Mouse (Mus musculus): Measurements from ENCODE around the gene Ino80. TPM values are rescaled to one million over a fixed set of nuclear protein-coding genes. Genes with fewer than 3 reads are reported as not detected.
A peak's percentile ranks its signal among the peaks of the same experiment; 100 is the strongest.

Ino80 gene
- polyA plus RNA-seq, 1 experiment: not detected

DNA sequence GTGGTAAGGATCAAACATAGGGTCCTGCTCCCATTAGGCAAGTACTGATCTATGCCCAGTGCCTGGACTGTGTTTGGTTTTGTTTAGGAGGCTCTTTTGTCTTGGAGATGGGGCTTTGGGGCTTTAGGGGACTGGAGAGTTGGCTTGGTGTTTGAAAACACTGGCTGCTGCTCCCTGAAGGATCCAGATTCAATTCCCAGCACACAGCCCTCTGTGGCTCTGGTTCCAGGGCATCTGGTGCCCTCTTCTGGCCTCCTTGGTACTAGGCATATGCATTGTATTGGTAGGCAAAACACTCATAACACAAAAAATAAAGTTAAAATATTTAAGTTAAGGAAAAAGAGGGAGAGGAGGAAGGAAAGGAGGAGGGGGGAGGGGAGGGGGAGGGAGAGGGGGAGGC lies 29.6 kb upstream of the Ino80 start:
- Histone ChIP-seq H3K27ac (ENCODE audit: insufficient read depth, low read depth, low read length) (no peak overlapping the region), H3K4me3 (ENCODE audit: insufficient read depth, low read depth, low read length) (no peak overlapping the region), H3K4me1 (ENCODE audit: control insufficient read depth, insufficient read depth, low read length) (no peaks in the 10 kb centered on the region)
- TF ChIP-seq POLR2A (IDR thresholded peaks at IDR 0.05; ENCODE audit: insufficient read depth, low read depth, low read length) (no peak), CTCF (IDR thresholded peaks at IDR 0.05; ENCODE audit: insufficient read depth, low read depth, low read length) (no peak)

DNA sequence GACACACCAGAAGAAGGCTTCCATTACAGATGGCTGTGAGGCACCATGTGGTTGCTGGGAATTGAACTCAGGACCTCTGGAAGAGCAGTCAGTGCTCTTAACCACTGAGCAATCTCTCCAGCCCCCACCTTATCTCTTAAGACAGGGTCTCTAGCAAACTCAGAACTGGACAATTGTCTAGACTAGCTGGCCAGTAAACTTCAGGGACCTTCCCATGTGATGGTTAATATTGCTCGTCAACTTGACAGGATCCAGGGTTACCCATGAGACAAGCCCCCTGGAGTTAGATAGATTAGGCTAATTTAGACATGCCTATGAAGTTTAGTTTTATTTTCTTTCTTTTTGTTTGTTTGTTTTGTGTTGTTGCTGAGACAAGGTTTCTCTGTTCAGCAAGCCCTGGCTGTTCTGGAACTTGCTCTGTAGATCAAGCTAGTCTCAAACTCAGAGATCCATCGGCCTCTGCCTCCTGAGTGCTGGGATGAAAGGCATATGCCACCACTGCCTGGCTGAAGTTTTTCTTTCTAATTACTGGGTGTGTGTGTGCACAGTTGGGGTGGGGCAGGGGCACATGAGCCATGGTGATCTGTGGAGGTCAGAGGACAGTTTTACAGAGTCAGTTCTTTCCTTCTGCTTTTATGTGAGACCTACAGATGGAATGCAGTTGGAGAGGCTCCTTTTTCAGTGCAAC lies 23.6 kb upstream of the Ino80 start:
- H3K4me3 ChIP-seq (ENCODE audit: insufficient read depth, low read depth, low read length): no peak overlapping the region
- no peak overlapping the region for H3K27ac ChIP-seq (ENCODE audit: insufficient read depth, low read depth, low read length)
- 75% methylated on average over 2 of the region's 2 CpGs for whole genome bisulfite sequencing
- no peaks in the 10 kb centered on the region for H3K4me1 ChIP-seq (ENCODE audit: control insufficient read depth, insufficient read depth, low read length)
- no peak for TF ChIP-seq POLR2A (IDR thresholded peaks at IDR 0.05; ENCODE audit: insufficient read depth, low read depth, low read length)
- no peak for TF ChIP-seq CTCF (IDR thresholded peaks at IDR 0.05; ENCODE audit: insufficient read depth, low read depth, low read length)

DNA sequence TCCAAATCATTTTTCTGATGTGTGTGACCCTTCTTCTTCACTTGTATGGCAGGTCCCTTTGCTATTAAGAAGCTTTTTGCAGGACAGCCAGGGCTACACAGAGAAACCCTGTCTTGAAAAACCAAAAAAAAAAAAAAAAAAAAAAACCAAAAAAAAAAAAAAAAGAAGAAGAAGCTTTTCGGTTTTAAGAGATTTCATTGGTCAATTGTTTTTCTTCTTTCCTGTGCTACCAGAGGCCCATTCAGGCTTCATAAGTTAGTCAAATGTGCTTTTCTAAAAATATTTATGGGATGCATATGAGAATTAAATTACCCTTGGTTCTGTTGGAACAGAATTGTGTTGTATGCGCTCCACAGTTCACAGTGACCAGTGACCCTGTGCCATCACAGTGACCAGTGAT lies 21.4 kb upstream of the Ino80 start:
- TF ChIP-seq POLR2A (IDR thresholded peaks at IDR 0.05; ENCODE audit: insufficient read depth, low read depth, low read length): no peak
- TF ChIP-seq CTCF (IDR thresholded peaks at IDR 0.05; ENCODE audit: insufficient read depth, low read depth, low read length): no peak
- Histone ChIP-seq H3K4me3 (ENCODE audit: insufficient read depth, low read depth, low read length) (no peak overlapping the region), H3K27ac (ENCODE audit: insufficient read depth, low read depth, low read length) (no peak overlapping the region), H3K4me1 (ENCODE audit: control insufficient read depth, insufficient read depth, low read length) (no peaks in the 10 kb centered on the region)
- WGBS: 92% methylated on average over 2 of the region's 2 CpGs

DNA sequence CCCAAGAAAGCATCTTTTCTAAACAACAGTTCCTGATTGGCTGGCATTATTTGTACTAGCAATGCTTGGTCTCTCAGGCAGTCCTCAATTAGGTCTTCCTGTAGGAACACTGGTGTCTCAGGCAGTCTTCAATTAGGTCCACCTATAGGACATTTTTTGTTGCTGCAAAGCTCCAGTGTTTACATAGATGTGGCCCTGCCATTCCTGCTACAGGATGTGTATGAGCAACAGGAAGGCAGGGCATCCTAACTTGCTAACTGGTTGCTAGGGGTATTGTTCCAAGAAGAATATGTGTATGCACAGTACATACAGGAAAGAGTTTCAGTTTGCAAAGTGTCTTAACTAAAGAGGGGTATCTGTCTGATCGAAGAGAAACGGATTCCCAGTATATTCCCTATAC lies 18.6 kb upstream of the Ino80 start:
- Histone ChIP-seq H3K4me1 (ENCODE audit: control insufficient read depth, insufficient read depth, low read length) (no peaks in the 10 kb centered on the region), H3K4me3 (ENCODE audit: insufficient read depth, low read depth, low read length) (no peak overlapping the region), H3K27ac (ENCODE audit: insufficient read depth, low read depth, low read length) (no peak overlapping the region)
- TF ChIP-seq POLR2A (IDR thresholded peaks at IDR 0.05; ENCODE audit: insufficient read depth, low read depth, low read length) (no peak), CTCF (IDR thresholded peaks at IDR 0.05; ENCODE audit: insufficient read depth, low read depth, low read length) (no peak)
- 98% methylated on average over 2 of the region's 2 CpGs for WGBS

DNA sequence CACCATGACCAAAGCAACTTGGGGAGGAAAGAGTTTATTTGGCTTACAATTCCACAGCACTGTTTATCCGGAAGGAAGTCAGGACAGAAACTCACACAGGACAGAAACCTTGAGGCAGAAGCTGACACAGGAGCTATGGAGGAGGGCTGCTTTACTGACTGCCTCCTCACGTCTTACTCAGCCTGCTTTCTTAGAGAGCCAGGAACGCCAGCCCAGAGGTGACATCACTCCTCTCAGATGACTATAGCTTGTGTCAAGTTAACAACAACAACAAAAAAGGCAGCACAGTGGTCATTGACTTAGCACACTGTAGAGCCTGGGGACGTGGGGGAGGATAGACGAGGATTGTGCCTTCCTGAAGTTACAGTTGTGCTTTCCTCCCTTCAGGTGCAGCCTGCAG lies 14.5 kb upstream of the Ino80 start:
- Histone ChIP-seq H3K27ac (ENCODE audit: insufficient read depth, low read depth, low read length) (no peak overlapping the region), H3K4me1 (ENCODE audit: control insufficient read depth, insufficient read depth, low read length) (no peaks in the 10 kb centered on the region), H3K4me3 (ENCODE audit: insufficient read depth, low read depth, low read length) (no peak overlapping the region)
- 32% methylated on average over 5 of the region's 5 CpGs for WGBS
- TF ChIP-seq CTCF (IDR thresholded peaks at IDR 0.05; ENCODE audit: insufficient read depth, low read depth, low read length): no peak
- TF ChIP-seq POLR2A (IDR thresholded peaks at IDR 0.05; ENCODE audit: insufficient read depth, low read depth, low read length): no peak

DNA sequence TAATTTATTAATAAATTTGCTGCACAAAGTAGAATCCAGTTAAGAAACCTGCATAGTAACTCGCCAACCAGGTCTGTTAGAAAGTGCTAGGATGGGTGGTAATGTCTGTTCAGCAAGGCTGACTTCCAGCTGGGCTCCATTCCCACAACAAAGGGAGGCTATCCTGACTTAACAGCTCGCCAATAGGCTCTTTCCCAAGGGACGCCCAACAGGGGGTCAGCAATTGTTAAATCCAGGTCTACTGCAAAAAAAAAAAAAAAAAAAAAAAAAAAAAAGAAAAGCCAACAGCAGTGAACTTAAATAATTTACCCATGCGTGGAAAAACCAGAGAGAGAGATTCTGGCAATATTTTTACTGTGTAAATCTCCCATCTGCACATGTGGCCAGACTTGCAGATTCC lies 9.0 kb upstream of the Ino80 start:
- no peaks in the 10 kb centered on the region for H3K4me1 ChIP-seq (ENCODE audit: control insufficient read depth, insufficient read depth, low read length)
- no peak for TF ChIP-seq POLR2A (IDR thresholded peaks at IDR 0.05; ENCODE audit: insufficient read depth, low read depth, low read length)
- TF ChIP-seq CTCF (IDR thresholded peaks at IDR 0.05; ENCODE audit: insufficient read depth, low read depth, low read length): no peak
- no peak overlapping the region for H3K27ac ChIP-seq (ENCODE audit: insufficient read depth, low read depth, low read length)
- no peak overlapping the region for H3K4me3 ChIP-seq (ENCODE audit: insufficient read depth, low read depth, low read length)
- WGBS: 19% methylated on average over 4 of the region's 4 CpGs

DNA sequence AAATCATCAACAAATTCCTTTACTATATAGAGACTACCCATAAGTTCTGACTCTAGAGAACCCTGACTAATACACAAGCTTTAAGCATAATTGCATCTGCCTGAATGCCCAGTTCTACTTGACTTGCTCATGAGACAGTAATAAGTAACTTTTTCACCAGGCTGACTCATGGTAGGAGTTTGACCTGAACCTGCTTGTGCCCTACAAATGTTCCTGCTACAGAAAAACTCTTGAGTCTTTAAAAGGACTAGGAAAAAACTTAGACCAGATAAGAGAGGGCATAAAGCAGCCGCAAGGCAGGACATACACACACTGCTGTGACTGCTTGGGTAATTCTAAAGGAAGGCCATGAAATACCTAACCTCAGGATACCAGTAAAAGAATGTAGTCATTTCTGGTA lies 4.8 kb upstream of the Ino80 start:
- H3K27ac ChIP-seq (ENCODE audit: insufficient read depth, low read depth, low read length): no peak overlapping the region
- peaks cover 2% of the 10 kb centered on the region; the same call in 1 of the 2 replicates for H3K4me1 ChIP-seq (ENCODE audit: control insufficient read depth, insufficient read depth, low read length)
- TF ChIP-seq POLR2A (IDR thresholded peaks at IDR 0.05; ENCODE audit: insufficient read depth, low read depth, low read length): no peak
- TF ChIP-seq CTCF (IDR thresholded peaks at IDR 0.05; ENCODE audit: insufficient read depth, low read depth, low read length): no peak
- H3K4me3 ChIP-seq (ENCODE audit: insufficient read depth, low read depth, low read length): no peak overlapping the region
- 80% methylated on average over 1 of the region's 1 CpGs for WGBS

DNA sequence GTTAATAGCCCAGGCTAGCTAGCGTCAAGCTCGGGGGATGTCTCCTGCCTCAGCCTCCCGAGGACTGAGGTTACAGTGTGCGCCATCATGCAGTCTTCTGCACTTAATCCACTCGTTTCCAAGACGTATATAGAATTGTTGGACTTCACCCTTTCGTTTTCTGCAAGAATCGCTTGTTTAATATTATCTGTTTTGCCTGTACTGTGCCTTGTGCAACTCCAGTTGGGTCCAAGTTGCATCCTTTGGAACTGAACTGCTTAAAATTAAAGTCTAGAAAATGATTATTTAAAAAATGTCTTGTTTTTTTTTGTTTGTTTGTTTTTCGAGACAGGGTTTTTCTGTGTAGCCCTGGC lies 886 bp upstream of the Ino80 start:
- TF ChIP-seq CTCF (IDR thresholded peaks at IDR 0.05; ENCODE audit: insufficient read depth, low read depth, low read length): no peak
- peak overlapping the region; percentile 90 for H3K4me3 ChIP-seq (ENCODE audit: insufficient read depth, low read depth, low read length)
- no peak overlapping the region for H3K27ac ChIP-seq (ENCODE audit: insufficient read depth, low read depth, low read length)
- WGBS: 12% methylated on average over 9 of the region's 9 CpGs
- peaks cover 2% of the 10 kb centered on the region; the same call in 1 of the 2 replicates for H3K4me1 ChIP-seq (ENCODE audit: control insufficient read depth, insufficient read depth, low read length)

DNA sequence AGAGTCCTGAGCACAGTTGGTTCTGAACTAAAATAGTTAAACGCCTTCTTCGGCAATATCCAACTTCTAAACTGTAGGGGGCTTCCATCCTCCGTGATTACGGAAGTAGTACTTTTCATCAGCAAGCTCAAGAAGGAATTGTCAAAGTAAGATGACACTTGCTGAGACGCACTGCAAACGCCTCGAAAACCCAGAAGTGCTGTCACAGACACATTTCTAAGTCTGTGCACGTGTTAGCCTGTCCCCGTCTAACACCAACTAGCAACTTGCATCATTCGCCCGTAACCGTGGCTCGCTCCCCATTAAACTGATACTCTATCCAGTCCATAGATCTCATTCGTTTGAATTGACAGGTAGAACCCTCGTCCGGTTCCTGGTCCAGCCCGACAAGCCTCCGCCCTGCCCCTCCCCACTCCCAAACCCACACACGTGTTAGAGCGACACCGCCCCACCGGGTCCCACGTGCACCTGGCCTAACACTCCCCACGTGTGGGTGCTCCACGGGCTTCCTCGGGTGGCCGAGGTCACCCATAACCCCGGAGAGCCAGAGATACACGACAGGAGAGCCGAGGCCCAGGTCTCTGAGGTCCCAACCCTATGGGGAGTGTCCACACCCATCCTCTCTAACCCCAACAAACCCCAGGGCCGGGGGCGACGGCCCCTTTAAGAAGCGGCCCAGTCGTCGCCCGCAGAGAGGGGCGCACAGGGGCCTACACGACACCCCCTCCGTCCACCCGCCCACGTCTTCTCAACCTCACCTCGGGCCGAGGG lies 681 bp downstream of the Ino80 start:
- TF ChIP-seq CTCF (IDR thresholded peaks at IDR 0.05; ENCODE audit: insufficient read depth, low read depth, low read length) (no peak), POLR2A (IDR thresholded peaks at IDR 0.05; ENCODE audit: insufficient read depth, low read depth, low read length) (0 out of 2 replicates have a peak, but pooled peaks have one; percentile 6)
- H3K4me3 ChIP-seq (ENCODE audit: insufficient read depth, low read depth, low read length): peak overlapping the region; percentile 90
- H3K27ac ChIP-seq (ENCODE audit: insufficient read depth, low read depth, low read length): no peak overlapping the region
- WGBS: 1% methylated on average over 41 of the region's 44 CpGs
- peaks cover 2% of the 10 kb centered on the region; the same call in 1 of the 2 replicates for H3K4me1 ChIP-seq (ENCODE audit: control insufficient read depth, insufficient read depth, low read length)

All from olfactory bulb, adult 2 months (tissue).